Mouse (Mus musculus): ENCODE measurements around the gene Adamts8.

The Adamts8 gene

DNA sequence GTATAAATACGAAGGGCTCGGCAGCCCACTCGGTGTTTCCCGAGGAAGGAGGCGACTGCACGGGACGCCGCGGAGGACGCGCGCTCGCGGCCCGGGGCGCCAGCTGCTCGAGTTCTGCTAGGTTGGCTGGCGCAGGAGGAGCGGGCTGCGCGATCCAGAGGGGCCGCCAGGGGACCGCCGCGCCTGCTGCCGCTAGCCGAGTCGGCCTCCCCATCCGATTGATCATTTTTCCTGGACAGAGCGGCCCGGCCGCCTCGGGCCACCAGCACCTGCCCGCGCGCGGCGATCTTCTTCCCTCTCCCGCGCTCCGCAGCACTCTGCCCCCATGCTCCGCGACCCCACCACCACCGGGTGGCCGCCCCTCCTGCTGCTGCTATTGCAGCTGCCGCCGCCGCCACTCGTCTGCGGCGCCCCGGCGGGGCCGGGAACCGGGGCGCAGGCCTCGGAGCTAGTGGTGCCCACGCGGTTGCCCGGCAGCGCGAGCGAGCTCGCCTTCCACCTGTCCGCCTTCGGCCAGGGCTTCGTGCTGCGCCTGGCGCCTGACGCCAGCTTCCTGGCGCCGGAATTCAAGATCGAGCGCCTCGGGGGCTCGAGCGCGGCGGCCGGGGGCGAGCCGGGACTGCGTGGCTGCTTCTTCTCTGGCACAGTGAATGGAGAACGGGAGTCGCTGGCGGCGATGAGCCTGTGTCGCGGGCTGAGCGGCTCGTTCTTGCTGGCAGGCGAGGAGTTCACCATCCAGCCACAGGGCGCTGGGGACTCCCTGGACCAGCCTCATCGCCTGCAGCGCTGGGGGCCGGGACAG is at the start of gene Adamts8:
Gene Adamts8 (plus strand): TSS at position 51 of the 802 bp plus-strand sequence.
- DNase-seq (ENCODE audit: low read depth in 1 of 2, low spot score in 2 of 2) = no peak

DNA sequence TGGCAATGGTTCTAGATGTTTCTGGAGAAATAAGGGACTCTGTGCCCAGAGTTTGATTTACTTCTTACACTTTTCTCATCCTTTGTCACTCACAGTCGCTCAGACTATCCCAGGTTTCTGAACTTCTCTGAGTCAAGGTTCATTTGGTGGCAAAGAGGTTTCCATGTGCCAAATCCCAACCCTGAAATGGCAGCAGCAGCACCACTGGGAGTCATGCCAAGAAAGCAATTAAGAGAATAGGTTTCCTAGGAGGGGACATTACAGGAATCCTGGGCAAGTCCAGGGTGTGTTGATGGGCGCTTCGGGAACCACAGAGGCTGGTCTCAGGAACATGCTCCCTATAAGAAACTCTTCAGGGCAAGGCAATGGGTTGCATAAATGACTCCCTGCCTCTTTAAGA is 46.7 kb upstream of the Adamts8 start:
- DNase-seq (ENCODE audit: low read depth in 1 of 2, low spot score in 2 of 2) = no peak

DNA sequence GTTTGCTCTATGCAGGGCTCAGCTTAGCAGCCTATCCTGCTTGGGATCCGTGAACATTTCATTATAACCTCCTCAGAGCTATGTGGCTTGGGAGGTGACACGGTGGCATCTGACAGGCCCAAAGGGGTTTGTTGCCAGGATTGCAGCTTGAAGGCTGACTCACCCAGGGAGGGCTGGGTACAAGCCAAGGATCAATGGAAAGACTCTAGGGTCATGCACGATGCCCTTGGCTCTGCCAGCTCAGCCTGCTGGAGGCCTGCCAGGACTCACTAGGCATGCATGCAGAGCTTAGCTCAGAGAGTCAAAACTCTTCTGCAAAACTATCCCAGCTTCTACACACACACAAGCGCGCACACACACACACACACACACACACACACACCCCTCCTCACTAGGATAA is 45.6 kb upstream of the Adamts8 start:
- DNase-seq (ENCODE audit: low read depth in 1 of 2, low spot score in 2 of 2) = no peak

DNA sequence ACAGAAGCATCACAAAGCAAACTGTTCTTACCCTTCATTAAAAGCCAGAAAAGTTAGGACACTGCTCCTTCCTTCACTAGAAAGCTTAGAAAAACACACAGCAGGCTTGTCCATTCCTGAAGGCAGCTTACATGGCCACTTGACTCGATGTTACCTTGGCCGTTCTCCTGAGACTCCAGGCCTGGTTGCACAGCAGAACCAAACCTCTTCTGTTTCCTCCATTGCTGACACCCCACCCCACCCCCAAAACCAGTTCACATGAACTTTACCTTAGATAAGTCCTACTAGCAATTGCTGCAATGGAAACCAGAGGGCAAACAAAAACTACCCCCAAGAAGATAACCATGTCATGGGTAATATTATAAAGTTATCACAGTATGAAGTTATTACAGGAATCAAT is 45.2 kb upstream of the Adamts8 start:
- DNase-seq (ENCODE audit: low read depth in 1 of 2, low spot score in 2 of 2) = no peak

DNA sequence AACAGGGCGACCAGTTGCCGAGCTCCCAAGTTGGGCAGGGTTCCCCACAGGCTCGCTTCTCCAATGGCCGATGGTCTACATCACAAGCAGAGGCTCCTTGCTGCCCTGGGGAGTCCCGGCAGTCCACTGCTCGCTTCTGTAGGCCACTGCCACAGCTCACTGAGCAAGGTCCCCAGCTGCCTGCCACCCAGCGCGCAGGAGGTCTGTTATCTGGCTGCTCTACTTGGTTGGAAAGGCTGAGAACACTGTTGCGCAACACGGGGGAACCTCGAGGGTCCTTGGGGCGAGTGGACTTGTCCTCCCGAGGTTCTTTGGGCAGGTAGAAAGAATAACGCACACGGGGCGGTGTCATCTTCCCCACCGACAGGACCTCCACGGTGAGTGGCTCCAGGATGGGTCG is 40.2 kb upstream of the Adamts8 start:
- DNase-seq (ENCODE audit: low read depth in 1 of 2, low spot score in 2 of 2) = no peak

DNA sequence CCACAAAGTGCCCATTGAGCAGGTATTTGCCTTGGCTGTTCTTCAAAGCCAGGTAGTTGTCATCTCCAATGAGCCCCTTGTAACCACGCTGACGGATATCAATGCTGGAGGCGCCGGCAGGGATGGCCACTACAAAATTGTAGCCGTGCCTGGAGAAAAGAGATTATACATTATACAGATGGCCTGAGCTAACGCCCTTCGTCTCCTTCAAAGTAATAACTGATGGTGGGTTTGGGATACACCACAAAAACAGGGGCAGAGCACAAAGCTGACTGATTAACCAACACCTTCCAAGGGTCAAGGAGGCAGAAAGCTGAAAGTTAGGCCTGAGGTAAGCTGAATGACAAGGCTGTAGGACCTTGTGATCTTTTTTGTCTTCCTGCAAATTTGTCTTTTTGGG is 39.7 kb upstream of the Adamts8 start:
- no peak for DNase-seq (ENCODE audit: low read depth in 1 of 2, low spot score in 2 of 2)

DNA sequence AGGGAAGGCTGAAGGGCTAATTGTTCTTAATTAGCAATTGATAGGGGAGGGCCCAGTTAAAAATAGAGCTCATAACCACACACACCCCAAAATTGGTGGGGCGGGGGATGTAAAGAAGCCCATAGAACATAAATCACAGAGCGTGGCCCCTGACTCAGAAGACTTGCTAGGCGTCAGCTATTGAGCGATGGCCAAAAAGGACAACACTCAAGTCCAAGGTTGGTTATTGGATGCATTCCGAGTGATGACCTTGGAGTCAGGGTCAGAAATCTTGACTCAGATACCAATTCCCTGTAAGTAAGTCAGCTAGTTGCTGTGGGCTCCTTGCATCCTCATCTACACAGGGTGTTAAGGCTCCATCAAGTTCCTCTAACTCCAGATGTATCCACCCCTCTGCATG is 39.1 kb upstream of the Adamts8 start:
- no peak for DNase-seq (ENCODE audit: low read depth in 1 of 2, low spot score in 2 of 2)

DNA sequence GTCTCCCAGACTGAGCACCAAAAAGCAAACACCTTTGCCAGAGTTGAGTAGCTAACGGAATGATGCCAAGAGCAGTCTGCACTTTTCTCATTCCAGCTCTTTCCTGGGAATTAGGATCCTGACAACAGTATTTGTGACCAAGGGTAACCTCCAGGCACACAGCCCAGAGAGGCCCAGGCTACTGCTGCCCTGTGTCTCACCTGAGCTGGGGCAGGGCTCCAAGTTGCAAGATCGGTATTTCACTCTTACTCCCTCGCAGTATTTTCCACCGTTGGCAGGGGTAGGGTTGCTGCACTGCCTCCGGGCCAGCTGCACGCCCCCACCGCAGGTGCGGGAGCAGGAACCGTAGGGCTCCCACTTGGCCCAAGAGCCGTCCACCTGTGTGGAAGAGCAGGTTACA is 36.5 kb upstream of the Adamts8 start:
- no peak for DNase-seq (ENCODE audit: low read depth in 1 of 2, low spot score in 2 of 2)

DNA sequence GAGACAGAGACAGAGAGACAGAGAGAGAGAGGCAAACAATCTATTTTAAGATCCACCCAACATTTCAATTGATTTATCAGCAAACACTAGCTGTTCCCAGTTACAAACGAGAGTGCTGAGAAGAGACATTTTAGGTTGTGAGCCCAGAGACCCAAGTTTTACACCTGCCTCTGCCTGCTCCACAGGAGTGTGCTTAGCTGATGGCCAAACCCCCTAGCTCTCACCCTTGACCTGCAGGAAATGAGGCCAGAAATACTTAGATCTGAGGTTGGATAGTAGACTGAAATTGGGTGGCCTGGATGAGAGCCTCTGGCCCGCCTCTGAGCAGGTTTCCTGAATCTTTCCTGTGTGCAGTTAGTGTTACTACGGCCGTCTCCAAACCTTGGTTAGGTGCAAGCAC is 35.9 kb upstream of the Adamts8 start:
- no peak for DNase-seq (ENCODE audit: low read depth in 1 of 2, low spot score in 2 of 2)

DNA sequence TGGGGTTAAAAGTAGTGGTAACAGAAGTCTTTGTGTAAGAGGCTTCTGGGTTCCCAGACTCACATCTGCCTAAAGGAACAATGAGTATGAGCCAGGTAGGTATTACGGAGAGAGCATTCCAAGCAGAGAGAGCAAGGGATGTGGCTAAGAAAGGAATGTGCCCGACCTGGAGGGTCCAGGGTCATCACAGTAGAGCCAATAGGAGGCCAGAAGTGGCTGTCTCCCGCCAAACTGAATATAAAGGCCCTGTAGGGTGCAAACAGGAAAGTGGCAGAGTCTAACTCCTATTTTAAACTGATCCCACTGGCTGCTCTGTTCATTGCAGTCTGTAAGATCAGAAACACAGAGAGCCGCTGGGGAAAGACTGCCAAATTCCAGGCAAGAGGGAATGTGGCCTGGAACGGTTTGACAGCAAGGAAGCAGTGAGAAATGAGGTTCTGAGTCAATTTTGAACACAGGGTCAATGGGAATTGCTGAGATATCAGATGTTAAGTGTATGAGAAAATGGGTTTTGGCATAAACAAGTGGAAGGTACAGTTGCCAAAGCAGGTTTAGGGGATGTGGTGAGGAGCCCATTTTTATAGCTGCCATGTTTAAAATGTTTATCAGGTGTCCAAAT is 34.6 kb upstream of the Adamts8 start:
- DNase-seq (ENCODE audit: low read depth in 1 of 2, low spot score in 2 of 2) = no peak

DNA sequence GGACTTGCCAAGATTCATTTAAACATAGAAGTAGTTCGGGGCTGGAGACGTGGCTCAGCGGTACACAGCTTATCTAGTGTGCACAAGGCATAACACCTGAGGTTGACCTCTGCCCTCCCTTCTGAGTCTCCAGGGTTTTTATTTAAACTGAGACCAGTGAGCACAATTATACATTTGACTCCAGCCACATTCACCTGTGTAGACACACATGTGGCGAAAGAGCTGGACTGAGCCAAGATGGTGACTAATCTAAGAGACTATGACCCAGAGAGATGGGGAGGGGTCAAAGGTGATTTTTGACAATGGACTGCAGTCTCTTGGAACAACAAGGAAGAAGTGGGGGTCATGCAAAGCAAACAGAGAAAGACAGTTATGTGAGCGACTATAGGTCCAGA is 34.1 kb upstream of the Adamts8 start:
- no peak for DNase-seq (ENCODE audit: low read depth in 1 of 2, low spot score in 2 of 2)

DNA sequence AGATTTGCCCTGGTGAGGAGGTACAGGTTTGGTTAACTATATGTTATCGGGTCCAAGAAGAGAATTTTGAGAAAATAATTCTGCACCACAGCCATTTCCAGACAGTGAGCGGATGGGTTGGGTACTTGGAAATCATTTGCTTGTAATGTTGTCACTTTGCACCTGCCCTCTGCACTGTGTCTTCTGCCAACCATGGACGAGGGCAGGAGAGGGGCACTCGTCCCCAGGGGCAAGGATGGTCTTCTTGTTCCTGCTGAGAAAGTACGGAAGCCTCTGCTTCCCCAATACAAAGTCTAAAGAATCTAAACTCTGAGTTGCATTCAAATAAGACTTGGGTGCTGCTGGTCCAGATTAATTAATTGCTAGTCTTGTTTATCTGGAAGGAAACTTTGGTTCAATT is 33.4 kb upstream of the Adamts8 start:
- DNase-seq (ENCODE audit: low read depth in 1 of 2, low spot score in 2 of 2) = no peak

DNA sequence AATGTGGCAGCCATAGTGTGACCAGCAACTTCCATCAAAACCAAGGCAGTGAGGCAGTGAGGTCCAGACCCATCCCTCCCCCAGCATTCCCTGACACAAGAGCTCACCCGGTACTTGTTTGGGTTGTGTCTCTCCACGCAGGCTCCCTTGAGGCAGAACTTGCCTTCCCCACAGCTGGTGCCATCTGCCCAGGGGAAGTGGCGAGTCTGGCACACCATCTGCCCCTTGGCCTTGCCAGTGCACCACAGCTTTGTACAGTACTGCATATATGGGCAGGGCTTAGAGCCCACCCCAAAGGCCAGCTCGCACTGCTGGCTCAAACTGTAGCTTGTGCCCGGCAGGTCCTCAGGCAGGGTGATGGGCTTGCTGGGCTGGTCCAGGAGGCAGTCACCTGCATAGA is 31.9 kb upstream of the Adamts8 start:
- DNase-seq (ENCODE audit: low read depth in 1 of 2, low spot score in 2 of 2) = no peak

DNA sequence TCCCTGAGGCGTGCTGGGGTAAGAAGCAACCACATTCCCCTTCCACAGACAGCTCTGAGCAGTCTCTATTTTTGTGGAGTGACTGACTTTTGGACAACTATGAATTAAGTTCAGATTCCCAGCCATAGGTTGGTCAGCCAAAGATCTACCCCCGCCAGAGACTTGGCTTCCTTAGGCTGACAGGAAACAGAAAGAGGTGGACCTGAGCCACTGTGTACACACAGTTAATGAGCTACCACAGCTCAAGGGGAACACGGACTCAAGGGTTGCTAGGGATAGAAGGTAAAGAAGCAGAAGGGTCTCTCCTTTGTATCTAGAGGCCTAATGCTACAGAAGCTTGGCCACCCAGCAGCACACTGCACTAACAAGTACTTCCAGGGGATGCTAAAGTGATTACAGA is 30.2 kb upstream of the Adamts8 start:
- no peak for DNase-seq (ENCODE audit: low read depth in 1 of 2, low spot score in 2 of 2)

DNA sequence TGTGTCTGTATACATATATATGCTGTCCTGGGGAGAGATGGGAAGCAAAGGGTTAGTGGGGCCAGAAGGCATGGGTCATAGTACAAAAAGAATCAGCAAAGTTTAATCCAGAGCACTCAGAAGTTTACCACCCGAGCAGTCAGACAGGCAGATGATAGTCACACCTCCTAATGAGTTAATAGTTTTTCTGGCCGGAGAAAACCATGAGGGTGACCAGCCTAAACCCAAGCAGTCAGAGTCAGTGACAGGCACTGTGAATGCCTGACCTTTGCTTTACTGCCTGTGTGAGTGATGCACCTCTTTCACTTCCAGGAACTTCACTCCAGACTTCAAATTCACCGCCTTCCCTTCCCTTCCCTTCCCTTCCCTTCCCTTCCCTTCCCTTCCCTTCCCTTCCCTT is 28.9 kb upstream of the Adamts8 start:
- no peak for DNase-seq (ENCODE audit: low read depth in 1 of 2, low spot score in 2 of 2)

DNA sequence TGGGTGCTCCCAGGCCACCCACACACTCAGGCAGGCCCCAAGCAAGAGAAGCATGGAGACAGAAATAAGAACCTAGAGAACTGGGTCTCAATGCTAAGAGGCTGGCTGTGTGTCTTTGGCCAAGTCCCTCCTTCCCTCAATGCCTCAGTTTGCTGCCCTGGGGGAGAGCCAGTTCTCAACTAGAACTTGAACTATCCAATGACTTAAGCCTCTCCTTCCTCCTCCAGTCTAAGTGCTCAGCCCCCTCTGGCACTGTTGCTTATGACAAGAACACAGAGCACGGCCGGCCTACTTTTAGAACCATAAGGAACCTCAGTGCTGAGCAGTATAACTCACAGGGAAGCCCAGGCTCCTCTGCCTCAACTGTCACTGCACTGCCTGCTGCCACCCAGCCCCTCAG is 28.1 kb upstream of the Adamts8 start:
- DNase-seq (ENCODE audit: low read depth in 1 of 2, low spot score in 2 of 2) = no peak

DNA sequence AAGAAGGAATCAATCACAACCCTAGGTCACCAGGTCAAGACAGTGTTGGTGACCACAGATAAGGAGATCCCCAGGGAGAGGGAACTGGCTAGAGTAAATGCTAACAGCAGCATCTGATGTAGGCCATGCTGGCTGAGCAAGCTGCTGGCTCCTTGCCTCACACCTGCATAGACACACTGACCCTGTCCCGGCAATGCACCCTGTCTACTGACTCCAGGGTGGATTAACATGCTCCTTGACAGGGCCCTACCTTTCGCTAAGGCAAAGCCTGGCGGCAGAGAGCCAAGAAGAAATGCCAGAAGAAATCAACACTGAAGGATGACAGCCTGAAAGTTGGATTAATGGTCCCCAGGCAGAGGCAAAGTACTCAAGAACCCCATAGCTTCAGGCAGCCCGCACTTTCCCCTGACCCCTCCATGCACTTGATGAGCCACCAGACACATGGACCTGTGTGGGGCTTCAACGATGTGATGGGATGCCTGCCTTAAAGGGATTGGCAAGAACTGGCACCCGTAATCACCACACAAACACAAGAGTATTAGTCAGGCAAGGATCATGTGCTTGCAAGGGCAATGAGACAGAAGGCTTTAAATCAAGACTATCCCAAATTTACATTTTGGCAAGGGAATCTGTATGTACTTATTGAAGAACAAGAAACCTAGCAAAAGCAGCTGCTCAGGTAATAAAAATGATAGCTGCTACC is 25.9 kb upstream of the Adamts8 start:
- DNase-seq (ENCODE audit: low read depth in 1 of 2, low spot score in 2 of 2) = no peak

DNA sequence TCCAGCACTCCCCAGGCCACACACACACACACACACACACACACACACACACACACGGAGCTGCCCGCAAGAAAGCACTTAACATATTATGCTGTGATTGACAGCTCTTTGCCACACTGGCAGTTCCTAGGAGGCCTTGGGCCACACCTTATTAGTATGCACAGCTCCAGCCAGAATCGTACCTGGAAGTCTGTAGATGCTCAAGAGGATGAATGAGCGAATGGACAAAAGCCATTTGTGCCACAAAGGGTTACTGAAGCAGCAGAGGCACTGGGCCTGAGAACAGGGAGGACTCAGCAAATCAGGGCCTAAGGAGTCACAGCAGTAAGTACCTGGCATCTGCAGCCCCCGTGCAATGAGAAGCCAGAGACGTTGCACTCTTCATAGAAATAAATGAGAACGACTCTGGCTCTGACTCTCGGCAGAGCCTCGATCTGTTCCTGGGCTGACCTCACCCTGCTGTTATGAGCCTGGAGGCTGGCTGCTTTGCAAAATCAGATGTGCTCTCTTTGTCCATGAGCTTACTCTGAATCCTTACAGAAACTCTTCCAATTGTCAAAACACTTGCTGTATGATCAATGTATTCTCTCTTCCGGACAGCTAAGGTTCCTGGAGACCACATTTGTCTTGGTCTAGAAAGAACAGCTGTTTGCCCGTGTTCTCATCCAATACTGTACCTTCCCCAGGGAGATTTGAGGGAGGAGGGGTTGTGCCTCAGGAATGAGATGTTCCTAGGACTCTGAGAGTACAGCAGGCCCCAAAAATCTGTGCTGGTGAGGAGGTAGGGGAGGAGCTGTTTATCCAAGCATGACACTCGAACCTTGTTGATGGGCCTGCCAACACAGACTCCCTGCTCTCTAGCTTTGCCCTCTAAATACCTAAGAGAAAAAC is 23.7 kb upstream of the Adamts8 start:
- DNase-seq (ENCODE audit: low read depth in 1 of 2, low spot score in 2 of 2) = no peak

DNA sequence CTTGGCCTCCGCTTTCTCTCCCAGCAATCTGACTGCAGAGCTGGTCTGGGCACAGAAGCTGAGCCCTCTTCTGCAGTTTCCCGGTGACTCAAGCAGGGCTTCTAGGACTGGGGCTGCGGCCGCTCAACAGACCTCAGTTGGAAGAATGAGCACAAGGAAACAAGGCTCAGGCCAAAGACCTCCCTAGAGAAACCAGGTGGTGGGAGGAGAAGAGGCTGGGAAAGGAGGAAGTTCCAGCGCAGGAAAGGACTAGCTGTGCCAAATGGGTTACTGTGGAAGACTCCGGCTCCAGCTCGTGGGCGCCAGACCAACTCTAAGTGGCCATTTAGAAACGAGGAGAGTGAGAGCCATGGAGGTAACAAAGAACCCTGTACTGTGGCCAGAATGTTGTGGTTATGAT is 22.7 kb upstream of the Adamts8 start:
- DNase-seq (ENCODE audit: low read depth in 1 of 2, low spot score in 2 of 2) = no peak

DNA sequence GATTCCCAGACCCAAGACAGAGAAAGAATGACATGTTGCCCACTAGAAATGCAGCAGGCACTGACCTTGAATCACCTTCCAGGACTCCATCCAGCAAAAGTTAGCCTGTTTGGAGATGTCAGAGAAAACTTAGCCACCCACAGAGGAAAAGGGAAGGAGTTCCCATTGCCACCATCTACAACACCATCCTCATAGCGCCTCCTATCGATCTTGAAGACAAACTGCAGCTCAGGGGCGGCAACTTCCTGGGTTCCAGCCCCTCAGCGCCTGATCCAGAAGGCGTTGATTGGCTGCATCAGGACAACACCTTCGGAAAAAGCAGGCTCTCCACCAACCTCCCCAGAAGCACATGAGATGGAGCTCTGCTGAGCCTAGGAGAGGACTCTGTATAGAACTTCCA is 21.6 kb upstream of the Adamts8 start:
- DNase-seq (ENCODE audit: low read depth in 1 of 2, low spot score in 2 of 2) = no peak
